Mouse (Mus musculus) spleen, postnatal 14 days (tissue): ENCODE measurements around the gene Prkcq.

Experiments used
- DNase-seq, 2 experiments: peaks; one replicate each; pipeline ENCODE4 v3.0.0; 2021 to 2022; ENCODE audit warnings: low spot score in 2 of 2

The Prkcq gene

GRCm38 (mm10) chr2:11187166-11187565 is 15.3 kb downstream of the Prkcq start:
- no peak for DNase-seq

DNA sequence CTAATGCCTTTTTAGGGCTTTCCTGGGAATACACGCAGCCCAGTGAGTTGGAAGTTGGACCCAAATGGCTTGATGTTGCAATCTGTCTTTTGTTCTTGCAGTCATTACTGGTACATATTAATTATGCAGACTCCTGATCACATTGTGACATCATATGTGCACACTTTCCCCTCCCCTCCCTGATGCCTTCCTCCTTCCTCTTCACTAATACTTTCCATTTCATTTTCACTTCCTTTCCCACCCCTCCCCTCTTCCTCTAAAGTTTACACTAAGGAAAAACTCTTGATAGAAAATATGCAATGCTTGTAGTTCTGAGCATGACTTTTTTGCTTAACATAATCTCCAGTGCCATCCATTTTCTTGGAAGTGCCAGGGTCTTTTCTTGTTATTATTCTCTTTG is 16.4 kb downstream of the Prkcq start:
- DNase-seq, result no peak

DNA sequence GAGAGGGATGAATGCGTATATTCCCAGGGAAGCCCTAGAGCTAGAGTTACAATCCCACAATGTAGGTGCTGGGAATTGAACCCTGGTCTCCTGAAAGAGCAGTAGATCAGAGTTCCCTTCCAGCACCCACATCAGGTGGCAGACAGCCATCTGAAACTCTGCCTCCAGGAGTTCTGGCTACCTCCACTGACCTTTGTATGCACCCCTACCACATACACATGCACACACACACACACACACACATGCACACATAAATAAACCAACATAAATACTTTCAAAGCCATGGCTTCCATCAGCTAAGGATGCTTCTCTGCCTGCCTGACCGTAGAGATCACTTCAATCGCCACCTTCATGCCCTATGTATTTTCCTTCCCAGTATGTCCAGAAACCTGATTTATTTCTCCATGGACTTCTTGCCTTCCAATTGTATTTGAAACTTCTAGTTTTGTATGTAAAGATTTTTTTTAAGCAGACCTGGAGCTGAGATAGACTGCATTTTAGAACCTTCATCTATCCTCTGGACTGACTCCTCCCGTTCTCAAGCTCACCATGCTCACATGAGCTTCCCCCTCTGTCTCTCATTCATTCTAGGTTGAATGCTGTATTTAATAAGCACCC is 17.4 kb downstream of the Prkcq start:
- no peak for DNase-seq

DNA sequence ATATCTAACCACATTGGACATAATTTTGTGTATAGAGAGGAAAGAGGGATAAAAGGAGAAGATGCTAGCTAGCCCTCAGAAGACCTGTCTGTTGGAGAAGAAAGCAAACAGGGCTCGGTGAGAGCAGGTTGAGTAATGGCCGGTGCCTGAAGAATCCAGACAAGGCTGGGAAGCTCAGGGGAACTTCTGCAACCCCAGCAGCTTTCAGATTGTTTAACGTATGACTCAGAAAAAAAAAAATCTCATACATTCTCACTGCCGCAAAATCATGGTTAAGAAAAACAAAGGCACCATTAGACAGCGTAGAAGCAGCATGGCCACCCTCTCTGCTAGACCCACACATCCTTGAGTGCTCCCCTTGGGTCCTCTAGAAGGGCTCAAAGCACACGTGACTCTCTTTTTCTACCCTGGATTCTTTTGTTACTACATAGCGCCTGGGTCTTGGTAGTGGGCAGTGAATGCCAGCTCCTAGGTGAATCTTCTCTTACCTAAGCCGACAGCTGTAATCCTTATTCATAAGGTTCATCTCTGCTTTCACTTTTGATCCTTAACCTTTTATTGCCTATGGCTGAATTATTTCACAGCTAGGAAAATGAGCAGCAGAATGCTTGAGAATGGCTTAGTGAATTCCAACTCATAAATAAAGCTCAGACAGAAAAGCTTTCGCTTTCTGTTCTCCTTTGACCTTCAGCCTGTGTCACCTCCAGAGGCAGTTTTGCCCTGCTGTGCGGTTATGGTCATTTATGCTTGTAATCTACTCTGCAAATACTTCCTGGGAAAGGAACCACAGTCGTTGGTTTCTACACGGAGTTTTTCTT is 20.6 kb downstream of the Prkcq start:
- DNase-seq, result no peak

- DNase-seq, result no peak
Measured at GRCm38 (mm10) chr2:11193099-11193618, 21.3 kb downstream of the Prkcq start.

- no peak for DNase-seq
Measured at GRCm38 (mm10) chr2:11194732-11195340, 22.9 kb downstream of the Prkcq start.

GRCm38 (mm10) chr2:11196071-11196470 is 24.2 kb downstream of the Prkcq start:
- DNase-seq, result no peak

- no peak for DNase-seq
Measured at GRCm38 (mm10) chr2:11196952-11197559, 25.1 kb downstream of the Prkcq start.

DNA sequence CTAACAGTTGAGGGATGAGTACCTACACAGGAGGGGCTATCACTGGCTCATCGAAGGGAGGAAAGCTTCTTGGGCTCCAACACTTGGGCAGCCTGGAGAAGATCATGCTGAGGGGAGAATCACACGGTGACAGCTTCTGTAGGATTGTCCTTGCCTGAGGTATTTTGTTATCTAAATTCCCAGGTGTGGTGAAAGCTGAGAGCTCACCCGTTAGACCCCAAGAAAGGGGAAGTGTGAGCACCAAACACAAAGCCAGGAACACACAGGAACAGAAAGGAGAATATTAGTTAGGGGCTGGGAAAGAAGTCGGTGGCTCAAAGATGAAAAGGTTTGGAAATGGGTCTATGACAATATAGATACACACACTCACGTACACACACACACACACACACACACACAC is 27.7 kb downstream of the Prkcq start:
- no peak for DNase-seq

- DNase-seq, result no peak
Measured at GRCm38 (mm10) chr2:11202841-11203240, 30.9 kb downstream of the Prkcq start.

- no peak for DNase-seq
Measured at GRCm38 (mm10) chr2:11203261-11203660, 31.4 kb downstream of the Prkcq start.

DNA sequence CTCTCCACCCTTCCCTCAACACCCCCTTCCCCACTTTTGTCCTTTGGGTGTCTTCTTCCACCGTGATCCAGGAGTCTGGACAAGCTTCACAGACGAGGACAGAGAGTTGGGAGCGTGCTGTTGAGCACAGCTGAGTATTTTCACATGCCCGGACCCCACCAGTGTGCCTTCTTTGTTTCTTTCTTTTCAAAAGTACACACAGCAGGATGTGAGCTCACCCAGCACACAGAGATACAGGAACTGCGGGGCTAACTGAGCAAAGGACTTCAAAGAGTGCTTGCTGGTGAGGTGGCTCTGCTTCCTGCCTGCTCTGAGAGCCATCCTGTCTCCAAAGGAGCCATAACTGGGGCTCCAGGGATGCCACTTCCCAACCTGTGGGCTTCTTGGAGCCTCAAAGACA is 32.3 kb downstream of the Prkcq start:
- no peak for DNase-seq

DNA sequence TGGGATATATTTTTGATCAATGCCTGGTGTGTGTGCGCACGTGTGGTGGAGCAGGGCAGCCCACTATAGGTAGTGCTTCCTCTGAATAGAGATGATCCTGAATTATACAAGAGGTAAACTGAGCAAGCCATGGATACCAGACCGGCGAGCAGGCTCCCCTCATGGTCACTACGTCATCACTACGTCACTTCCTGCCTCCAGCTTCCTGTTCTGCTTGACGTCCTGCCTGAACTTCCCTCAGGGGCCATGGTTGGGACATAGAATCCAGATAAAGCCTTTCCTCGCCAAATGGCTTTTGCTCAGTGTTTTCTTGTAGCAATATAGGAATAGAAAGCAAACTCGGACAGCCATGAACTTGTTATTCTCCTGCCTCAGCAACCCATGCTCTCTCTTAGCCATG is 33.1 kb downstream of the Prkcq start:
- no peak for DNase-seq

DNA sequence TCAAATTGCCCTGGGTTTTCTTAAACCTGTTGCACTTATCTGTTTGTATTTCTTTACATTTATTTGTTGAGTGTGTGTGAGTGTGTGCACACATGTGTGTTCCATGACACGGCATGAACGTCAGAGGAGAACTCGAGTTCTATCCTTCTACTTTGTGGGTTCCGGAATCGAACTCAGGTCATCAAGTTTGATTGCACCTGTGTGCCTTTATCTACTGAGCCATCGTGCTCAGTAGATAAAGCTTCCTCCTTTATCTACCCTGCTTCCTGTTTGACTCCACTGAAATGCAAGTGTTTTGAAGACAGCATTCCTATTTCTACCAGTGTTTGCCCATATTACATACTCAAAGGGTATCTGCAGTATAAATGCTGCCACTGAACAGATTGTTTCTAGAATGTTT is 33.8 kb downstream of the Prkcq start:
- DNase-seq, result no peak

DNA sequence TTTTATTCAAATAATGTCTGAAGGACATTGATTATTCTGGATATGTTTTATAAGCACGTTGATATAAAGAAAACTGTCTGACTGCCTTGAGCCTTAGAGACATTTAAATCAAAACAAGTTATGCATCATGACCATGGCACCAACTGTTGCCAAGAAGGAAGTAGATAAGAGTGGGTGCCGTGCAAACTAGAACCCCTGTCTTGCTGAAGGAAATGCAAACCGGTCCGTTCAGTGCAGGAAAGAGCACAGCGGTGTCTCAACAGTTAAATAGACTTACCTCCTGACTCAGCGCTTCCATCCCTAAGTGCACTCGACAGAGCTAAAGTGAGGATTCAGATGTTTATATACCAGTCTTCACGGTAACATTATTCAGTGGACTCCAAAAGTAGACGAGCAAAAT is 36.4 kb downstream of the Prkcq start:
- no peak for DNase-seq

DNA sequence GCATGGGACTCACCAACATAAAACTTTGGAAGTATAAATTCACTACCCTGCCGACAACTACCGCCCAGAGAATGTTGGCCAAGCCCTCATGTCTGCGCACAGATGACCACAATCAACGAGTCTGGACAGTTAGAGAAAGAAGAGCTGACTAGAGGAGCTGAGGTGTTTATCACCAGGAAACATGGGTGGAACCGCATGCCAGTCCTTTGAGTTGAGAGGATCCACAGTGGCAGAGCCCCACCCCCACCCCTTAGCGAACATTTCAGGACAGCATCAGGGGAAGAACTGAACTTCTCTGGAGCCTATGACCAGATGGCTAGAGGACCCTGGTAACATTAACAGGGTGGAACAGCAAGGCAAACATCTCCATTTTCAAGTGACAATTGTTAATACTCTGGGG is 37.4 kb downstream of the Prkcq start:
- no peak for DNase-seq

DNA sequence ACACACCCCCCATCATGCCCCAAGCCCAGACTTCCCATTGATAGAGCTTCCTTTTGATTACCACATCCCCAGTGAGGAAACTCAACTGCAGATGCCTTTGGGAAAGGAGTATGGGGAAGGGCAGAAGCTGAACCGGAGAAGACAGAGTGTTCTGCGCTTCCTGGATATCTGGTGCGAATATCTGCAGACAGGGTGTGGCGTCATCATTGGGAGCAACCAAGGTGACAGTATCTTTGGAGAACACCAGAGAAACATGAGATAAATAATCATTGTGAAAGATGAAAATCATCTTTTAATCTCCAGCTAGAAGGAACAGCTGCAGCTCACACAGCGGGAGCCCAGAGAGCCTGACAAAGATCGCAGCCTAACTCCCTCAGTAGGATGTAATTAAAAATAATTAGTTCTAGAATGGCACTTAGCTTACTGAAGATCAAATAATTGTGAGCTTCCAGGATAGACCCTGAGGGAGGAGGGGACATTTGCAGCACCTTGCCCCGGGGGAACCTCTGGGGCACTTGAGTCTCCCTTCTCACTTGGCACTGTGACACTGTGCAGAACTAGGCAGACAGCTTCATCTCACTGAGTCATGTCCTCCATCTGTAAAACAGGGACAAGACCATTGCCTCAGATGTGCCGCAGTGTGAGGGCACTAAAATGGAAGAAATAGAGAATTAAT is 38.5 kb downstream of the Prkcq start:
- DNase-seq, result no peak

DNA sequence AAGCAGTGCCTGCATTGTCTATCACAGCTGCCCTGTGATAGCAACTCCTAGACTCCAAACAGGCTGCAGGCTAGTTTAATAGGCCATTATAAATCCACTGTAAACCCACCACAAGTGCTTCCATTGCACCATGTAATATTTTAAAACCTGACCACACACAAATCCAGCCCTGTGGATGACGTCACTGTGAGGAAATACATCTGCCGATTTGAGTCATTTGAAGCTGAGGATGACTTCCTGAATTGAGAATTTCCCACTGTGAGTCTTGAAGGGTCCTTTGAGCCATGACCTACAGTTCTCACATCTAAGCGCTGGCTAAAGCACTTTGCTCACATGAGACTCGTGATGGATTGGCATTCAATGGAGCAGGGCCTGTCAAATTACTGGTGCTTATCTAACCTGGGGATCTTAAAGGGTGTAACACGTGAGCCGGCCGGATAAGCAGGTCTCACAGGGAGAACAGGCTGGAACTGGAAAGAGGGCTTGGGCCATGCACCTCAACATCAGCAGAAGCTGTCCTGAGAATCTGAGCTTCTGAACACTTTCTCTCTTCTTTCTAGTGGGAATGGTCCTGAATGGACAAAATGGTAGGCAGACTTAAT is 40.2 kb downstream of the Prkcq start:
- DNase-seq, result no peak

- no peak for DNase-seq
Measured at GRCm38 (mm10) chr2:11216421-11216820, 44.5 kb downstream of the Prkcq start.

GRCm38 (mm10) chr2:11216847-11217246 is 44.9 kb downstream of the Prkcq start:
- no peak for DNase-seq

DNA sequence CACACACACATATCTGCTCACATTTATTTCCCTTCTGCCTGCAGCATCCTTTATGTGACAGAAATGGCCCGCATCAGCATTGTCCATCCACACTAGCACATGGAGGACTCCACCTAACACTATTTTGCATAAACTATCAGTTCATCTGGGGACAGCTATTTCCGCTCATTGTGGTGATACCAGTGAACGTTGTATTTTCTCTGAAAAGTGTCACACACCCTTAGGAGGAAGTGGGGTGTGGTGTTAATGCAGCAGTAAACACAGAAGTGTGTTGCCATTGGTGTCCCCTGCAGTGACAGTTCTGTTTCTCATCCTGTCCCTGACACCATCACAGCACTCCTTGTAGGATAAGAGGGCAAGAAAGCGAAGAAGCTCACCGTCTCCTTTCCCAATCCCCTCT is 46.2 kb downstream of the Prkcq start:
- no peak for DNase-seq
